Mouse (Mus musculus): ENCODE results near the gene Gm49416. TPM values are rescaled to one million over a fixed set of nuclear protein-coding genes. Genes with fewer than 3 reads are reported as not detected.

Gm49416 gene
- polyA plus RNA-seq, 1 experiment from 2014 or later = not detected

DNA sequence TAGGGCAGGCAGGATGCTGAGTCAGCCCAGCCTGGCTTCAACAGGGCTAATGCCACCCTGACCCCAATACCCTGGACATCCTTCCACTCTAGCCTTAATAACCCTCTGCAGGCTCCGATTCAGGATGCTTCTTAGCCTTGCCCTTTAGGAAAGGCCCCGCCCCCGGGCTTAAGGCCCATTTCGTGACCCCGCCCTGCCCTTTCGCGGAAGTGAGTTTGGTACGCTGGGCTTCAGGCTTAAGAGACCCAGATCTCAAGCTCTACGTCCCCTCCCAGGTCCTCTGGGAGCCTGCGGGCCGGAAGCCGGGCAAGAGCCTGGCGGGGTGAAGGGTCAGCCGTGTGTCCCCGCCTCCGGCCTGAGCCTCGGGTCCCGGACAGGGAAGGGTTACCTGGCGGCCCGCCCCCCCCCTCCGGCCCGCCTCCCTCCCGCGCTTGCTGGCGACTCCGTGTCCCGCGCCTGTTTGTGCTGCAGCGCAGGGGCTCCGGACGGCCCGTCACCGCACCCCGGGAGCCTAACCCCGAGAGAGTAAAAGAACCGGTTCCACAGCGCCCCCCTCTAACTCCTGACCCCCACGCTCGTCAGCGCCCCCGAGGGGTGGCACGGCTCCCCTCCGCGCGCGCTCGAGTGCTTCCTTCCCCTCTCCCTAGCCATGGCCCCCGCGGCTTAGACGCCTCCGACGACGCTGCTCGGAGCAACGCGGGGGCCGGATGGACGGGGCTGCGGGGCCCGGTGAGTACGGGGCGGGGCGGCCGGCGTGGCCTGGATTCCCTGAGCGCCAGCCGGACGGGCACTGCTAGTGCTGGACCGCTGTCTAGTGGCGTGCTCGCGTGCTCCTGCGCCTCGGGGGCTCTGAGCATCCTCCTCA, 40.7 kb downstream of the Gm49416 start, which contains the start of the genes Rom1 and Eml3:
Gene Rom1 (minus strand): TSS at position 133 of the 865 bp plus-strand sequence.
Gene Eml3 (plus strand): TSS at position 329 of the 865 bp plus-strand sequence.
- H3K9ac ChIP-seq = peak within 1 kb of the TSS; percentile 77
- H3K36me3 ChIP-seq = peaks cover 33% of the 10 kb centered on the region
- peak; percentile 62 for ATAC-seq (ENCODE audit: low FRiP score)
- peaks cover 6% of the 10 kb centered on the region for H3K27me3 ChIP-seq
- no peaks in the 10 kb centered on the region for H3K9me3 ChIP-seq (replicated peaks)
- H3K4me2 ChIP-seq (replicated peaks) = peak within 1 kb of the TSS; percentile 67
- peaks cover 13% of the 10 kb centered on the region for H3K4me1 ChIP-seq
- peak within 1 kb of the TSS; percentile 54 for H3K4me3 ChIP-seq
- H3K27ac ChIP-seq = peak within 1 kb of the TSS; percentile 3; the same call in 1 of the 2 replicates
- under 1% methylated on average over 57 of the region's 74 CpGs for WGBS

- Histone ChIP-seq H3K4me1 (peaks cover 13% of the 10 kb centered on the region), H3K27ac (no peak overlapping the region), H3K9ac (peak overlapping the region; percentile 77), H3K4me2 (replicated peaks) (peak overlapping the region; percentile 67), H3K4me3 (peak overlapping the region; percentile 54), H3K36me3 (peaks cover 32% of the 10 kb centered on the region), H3K27me3 (peaks cover 6% of the 10 kb centered on the region), H3K9me3 (replicated peaks) (no peaks in the 10 kb centered on the region)
- WGBS = 13% methylated on average over 11 of the region's 11 CpGs
- ATAC-seq (ENCODE audit: low FRiP score) = no peak; the same call in 1 of the 2 replicates
Observed at GRCm38 (mm10) chr19:8930117-8930516, 41.4 kb downstream of the Gm49416 start.

DNA sequence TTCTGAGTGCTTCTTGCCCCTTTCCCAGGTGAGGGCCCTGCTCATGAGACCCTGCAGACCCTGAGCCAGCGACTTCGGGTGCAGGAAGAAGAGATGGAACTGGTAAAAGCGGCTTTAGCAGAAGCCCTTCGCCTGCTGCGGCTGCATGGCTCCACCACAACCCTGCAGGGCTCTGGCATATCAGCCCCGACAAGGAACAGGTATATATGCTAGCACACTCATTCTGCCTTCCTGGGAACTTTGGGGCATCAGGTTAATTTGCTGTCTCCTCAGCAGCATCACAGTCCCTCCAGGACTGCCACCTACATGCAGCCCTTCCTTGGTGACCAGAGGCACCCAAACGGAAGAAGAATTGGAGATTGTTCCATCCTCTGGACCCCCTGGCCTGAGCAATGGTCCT, 42.0 kb downstream of the Gm49416 start:
- H3K27me3 ChIP-seq = peaks cover 6% of the 10 kb centered on the region
- no peaks in the 10 kb centered on the region for H3K9me3 ChIP-seq (replicated peaks)
- H3K4me2 ChIP-seq (replicated peaks) = peak overlapping the region; percentile 67
- H3K4me3 ChIP-seq = 0 out of 2 replicates have a peak overlapping the region, but pooled peaks have one; percentile 54
- H3K4me1 ChIP-seq = peaks cover 13% of the 10 kb centered on the region
- 89% methylated on average over 7 of the region's 7 CpGs for WGBS
- ATAC-seq (ENCODE audit: low FRiP score) = no peak
- no peak overlapping the region for H3K27ac ChIP-seq
- H3K9ac ChIP-seq = 0 out of 2 replicates have a peak overlapping the region, but pooled peaks have one; percentile 9
- H3K36me3 ChIP-seq = peaks cover 26% of the 10 kb centered on the region

- ATAC-seq (ENCODE audit: low FRiP score) = no peak
- 0 out of 2 replicates have a peak overlapping the region, but pooled peaks have one; percentile 23 for H3K9ac ChIP-seq
- H3K36me3 ChIP-seq = peaks cover 17% of the 10 kb centered on the region
- no peak overlapping the region for H3K27ac ChIP-seq
- WGBS = 78% methylated on average over 2 of the region's 2 CpGs
- H3K4me3 ChIP-seq = no peak overlapping the region
- no peaks in the 10 kb centered on the region for H3K27me3 ChIP-seq
- no peak overlapping the region for H3K4me2 ChIP-seq (replicated peaks)
- peaks cover 6% of the 10 kb centered on the region for H3K4me1 ChIP-seq
- H3K9me3 ChIP-seq (replicated peaks) = no peaks in the 10 kb centered on the region
Observed at GRCm38 (mm10) chr19:8936736-8937135, 48.0 kb downstream of the Gm49416 start.

DNA sequence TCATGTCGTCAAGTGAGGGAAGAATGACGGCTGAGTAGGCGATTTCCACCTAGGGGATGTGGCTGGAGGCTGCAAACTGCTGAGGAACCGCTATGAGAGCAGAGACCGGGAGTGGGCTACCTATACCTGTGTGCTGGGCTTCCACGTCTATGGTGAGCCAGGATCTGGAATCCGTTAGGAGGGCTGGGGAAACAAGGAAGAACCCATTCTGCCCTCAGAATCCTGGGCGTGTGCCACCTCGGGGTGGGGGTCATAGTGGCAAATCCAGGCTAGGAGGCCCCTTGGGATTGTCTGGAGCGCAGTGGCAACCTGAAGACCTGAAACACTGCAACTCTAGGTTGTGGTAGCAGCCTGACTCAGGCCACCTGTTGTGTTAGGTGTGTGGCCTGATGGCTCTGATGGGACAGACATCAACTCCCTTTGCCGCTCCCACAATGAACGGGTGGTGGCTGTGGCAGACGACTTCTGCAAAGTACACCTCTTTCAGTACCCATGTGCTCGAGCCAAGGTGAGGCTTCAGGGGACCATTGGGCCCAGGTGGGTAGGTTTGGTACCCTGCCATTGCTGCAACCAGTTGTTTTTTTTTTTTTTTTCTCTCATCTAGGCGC, 51.9 kb downstream of the Gm49416 start:
- Histone ChIP-seq H3K27me3 (no peaks in the 10 kb centered on the region), H3K9me3 (replicated peaks) (no peaks in the 10 kb centered on the region), H3K9ac (no peak overlapping the region), H3K36me3 (peaks cover 25% of the 10 kb centered on the region), H3K27ac (no peak overlapping the region), H3K4me3 (no peak overlapping the region), H3K4me2 (replicated peaks) (peak overlapping the region; percentile 68; the same call in 1 of the 2 replicates), H3K4me1 (peaks cover 24% of the 10 kb centered on the region)
- no peak for ATAC-seq (ENCODE audit: low FRiP score)
- 83% methylated on average over 15 of the region's 15 CpGs for WGBS

- no peaks in the 10 kb centered on the region for H3K9me3 ChIP-seq (replicated peaks)
- H3K27ac ChIP-seq = peak overlapping the region; percentile 97
- peaks cover 30% of the 10 kb centered on the region for H3K36me3 ChIP-seq
- H3K4me1 ChIP-seq = peaks cover 24% of the 10 kb centered on the region
- H3K4me3 ChIP-seq = peak overlapping the region; percentile 83
- no peaks in the 10 kb centered on the region for H3K27me3 ChIP-seq
- H3K9ac ChIP-seq = peak overlapping the region; percentile 95
- peak overlapping the region; percentile 68 for H3K4me2 ChIP-seq (replicated peaks)
- 40% methylated on average over 10 of the region's 10 CpGs for WGBS
- no peak; the same call in 1 of the 2 replicates for ATAC-seq (ENCODE audit: low FRiP score)
Observed at GRCm38 (mm10) chr19:8941136-8941514, 52.4 kb downstream of the Gm49416 start.

DNA sequence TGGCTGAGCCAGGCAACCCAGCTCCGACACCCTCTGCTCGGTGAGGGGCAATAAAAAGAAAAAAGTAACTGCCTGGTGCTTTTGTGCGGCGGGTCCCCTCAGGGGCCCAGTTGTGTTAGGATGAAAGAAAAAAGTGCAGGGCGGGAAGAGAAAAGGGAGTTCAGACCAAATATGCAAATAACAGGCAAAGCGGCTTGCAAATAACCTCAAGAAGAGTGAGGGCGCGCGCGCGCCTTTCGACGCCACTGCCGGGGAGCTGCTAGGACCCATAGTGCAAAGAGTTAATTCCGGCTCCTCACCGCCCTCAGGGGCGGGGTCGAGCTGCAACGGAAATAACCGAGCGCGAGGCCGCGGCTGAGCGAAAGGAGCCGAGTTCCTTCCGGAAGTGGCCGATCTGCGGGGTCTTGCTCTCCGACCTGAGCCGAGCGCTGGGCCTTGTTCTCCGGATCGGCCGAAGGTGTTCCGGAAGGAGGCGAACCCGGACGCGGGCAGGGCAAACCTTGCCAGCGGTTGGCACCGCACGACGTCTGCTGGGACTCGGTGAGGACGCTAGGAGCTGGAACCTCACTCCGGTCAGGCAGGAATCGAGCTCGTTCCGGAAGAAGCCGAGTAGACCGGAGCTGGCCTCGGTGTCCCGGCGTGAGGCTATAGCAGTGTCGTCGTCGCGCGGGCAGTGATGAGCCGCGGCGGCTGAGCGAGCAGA, 52.9 kb downstream of the Gm49416 start, which contains the start of gene Mta2:
Gene Mta2 (plus strand): TSS at position 361 of the 703 bp plus-strand sequence.
- Histone ChIP-seq H3K4me2 (replicated peaks) (peak within 1 kb of the TSS; percentile 68), H3K4me3 (peak within 1 kb of the TSS; percentile 83)

GRCm38 (mm10) chr19:8942276-8942964, 53.7 kb downstream of the Gm49416 start:
- peak; percentile 72 for ATAC-seq (ENCODE audit: low FRiP score)
- no peaks in the 10 kb centered on the region for H3K27me3 ChIP-seq
- H3K4me3 ChIP-seq = peak overlapping the region; percentile 83
- WGBS = under 1% methylated on average over 46 of the region's 46 CpGs
- H3K4me2 ChIP-seq (replicated peaks) = peak overlapping the region; percentile 68
- peak overlapping the region; percentile 97 for H3K27ac ChIP-seq
- H3K9ac ChIP-seq = peak overlapping the region; percentile 95
- peaks cover 24% of the 10 kb centered on the region for H3K4me1 ChIP-seq
- H3K9me3 ChIP-seq (replicated peaks) = no peaks in the 10 kb centered on the region
- H3K36me3 ChIP-seq = peaks cover 33% of the 10 kb centered on the region

More for the DNA sequence above, 52.9 kb downstream of the Gm49416 start, which contains the start of gene Mta2:
- Histone ChIP-seq H3K4me1 (peaks cover 24% of the 10 kb centered on the region), H3K36me3 (peaks cover 33% of the 10 kb centered on the region), H3K9me3 (replicated peaks) (no peaks in the 10 kb centered on the region), H3K27me3 (no peaks in the 10 kb centered on the region), H3K27ac (peak within 1 kb of the TSS; percentile 97), H3K9ac (peak within 1 kb of the TSS; percentile 95)
- peak; percentile 95 for ATAC-seq (ENCODE audit: low FRiP score)
- WGBS = under 1% methylated on average over 64 of the region's 64 CpGs

- H3K27me3 ChIP-seq = no peaks in the 10 kb centered on the region
- peak overlapping the region; percentile 95 for H3K9ac ChIP-seq
- H3K4me3 ChIP-seq = peak overlapping the region; percentile 83
- H3K4me2 ChIP-seq (replicated peaks) = peak overlapping the region; percentile 68
- H3K4me1 ChIP-seq = peaks cover 24% of the 10 kb centered on the region
- no peak for ATAC-seq (ENCODE audit: low FRiP score)
- H3K9me3 ChIP-seq (replicated peaks) = no peaks in the 10 kb centered on the region
- peaks cover 38% of the 10 kb centered on the region for H3K36me3 ChIP-seq
- WGBS = 75% methylated on average over 2 of the region's 2 CpGs
- H3K27ac ChIP-seq = no peak overlapping the region
Observed at GRCm38 (mm10) chr19:8943047-8943446, 54.3 kb downstream of the Gm49416 start.

DNA sequence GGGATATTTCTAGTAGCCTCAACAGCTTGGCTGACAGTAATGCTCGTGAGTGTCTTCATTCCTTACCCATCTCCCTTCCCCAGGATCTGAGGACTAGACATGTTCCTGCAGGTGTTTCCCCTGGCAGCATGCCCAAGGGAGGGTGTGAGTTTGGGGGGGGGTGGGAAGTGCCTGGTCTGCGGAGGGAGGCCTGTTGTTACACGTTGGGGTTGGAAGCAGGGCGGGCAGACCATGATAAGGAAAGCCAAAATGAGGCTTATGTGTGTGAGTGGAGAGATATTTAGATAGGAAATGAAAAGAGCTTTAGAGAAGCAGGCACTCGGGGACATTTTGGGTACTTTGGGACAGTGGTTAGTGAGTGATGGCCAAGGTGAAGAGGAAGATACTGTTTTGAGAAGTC, 55.3 kb downstream of the Gm49416 start:
- Histone ChIP-seq H3K4me2 (replicated peaks) (peak overlapping the region; percentile 68), H3K4me3 (no peak overlapping the region), H3K36me3 (peaks cover 48% of the 10 kb centered on the region), H3K27me3 (no peaks in the 10 kb centered on the region), H3K9ac (peak overlapping the region; percentile 47; the same call in 1 of the 2 replicates), H3K4me1 (peaks cover 24% of the 10 kb centered on the region), H3K27ac (no peak overlapping the region), H3K9me3 (replicated peaks) (no peaks in the 10 kb centered on the region)
- ATAC-seq (ENCODE audit: low FRiP score) = no peak
- 69% methylated on average over 5 of the region's 5 CpGs for WGBS

DNA sequence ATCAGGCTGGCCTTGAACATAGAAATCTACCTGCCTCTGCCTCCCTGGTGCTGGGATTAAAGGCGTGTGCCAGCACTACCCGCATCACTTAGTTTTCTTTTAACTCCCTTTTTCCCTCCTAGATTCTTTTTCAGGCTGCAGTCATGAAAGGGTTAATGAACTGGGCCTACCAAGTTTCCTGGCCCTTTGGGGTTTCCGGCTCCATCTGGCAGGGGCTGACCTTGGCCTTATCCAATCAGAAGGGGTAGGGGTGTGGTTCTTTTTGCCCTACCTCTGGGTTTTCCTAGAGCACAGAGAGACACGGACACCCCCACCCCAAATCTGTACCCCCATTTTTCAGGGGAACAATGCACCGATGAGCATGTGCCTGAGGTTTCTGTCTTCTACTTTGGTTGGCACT, 56.0 kb downstream of the Gm49416 start:
- 0 out of 2 replicates have a peak overlapping the region, but pooled peaks have one; percentile 4 for H3K4me3 ChIP-seq

More for the DNA sequence above, 56.0 kb downstream of the Gm49416 start:
- peak overlapping the region; percentile 35 for H3K4me2 ChIP-seq (replicated peaks)
- H3K27me3 ChIP-seq = no peaks in the 10 kb centered on the region
- no peak overlapping the region for H3K9ac ChIP-seq
- peaks cover 55% of the 10 kb centered on the region for H3K36me3 ChIP-seq
- ATAC-seq (ENCODE audit: low FRiP score) = no peak
- 43% methylated on average over 5 of the region's 5 CpGs for WGBS
- no peaks in the 10 kb centered on the region for H3K9me3 ChIP-seq (replicated peaks)
- H3K27ac ChIP-seq = no peak overlapping the region
- peaks cover 24% of the 10 kb centered on the region for H3K4me1 ChIP-seq

Data from hindbrain, embryonic 12.5 days (tissue).